Mouse (Mus musculus) lung, adult 2 months (tissue): ENCODE measurements around the gene Dntt. TPM values are rescaled to one million over a fixed set of nuclear protein-coding genes. Genes with fewer than 3 reads are reported as not detected.

Experiments
- DNase-seq: peaks from one replicate; pipeline ENCODE4 v3.0.0; 2022
- H3K4me1 ChIP-seq: fragments of 200-500 bp; 2 replicates; pipeline ENCODE4 v1.6.1; 2011; ENCODE audit warnings: low read length; ENCODE audit not compliant: control insufficient read depth, insufficient read depth
- H3K4me3 ChIP-seq: fragments of 200-500 bp; replicated peaks from 2 replicates; pipeline ENCODE3; 2011; ENCODE audit warnings: low read depth, mild to moderate bottlenecking, control low read depth, low read length; ENCODE audit errors: extremely low read depth
- CTCF ChIP-seq: fragments of 200-500 bp; IDR thresholded peaks from 2 replicates; pipeline ENCODE4 v1.5.1; 2011; ENCODE audit warnings: mild to moderate bottlenecking, low read length, control low read depth; ENCODE audit not compliant: insufficient read depth
- POLR2A ChIP-seq: fragments of 200-500 bp; IDR thresholded peaks from 2 replicates; pipeline ENCODE4 v1.6.1; 2011; ENCODE audit warnings: low read depth, mild to moderate bottlenecking, control low read depth, low read length, borderline replicate concordance; ENCODE audit errors: extremely low read depth
- WGBS: fragments of 180-500 bp; shearing (Covaris S2); methylation state at CpG from one replicate; pipeline ENCODE4 v1.1.7; 2018; 5-methylcytosine and 5-hydroxymethylcytosine counted together
- polyA plus RNA-seq: library from polyadenylated mRNA; depleted of rRNA; stranded (reverse); fragments of >200 nt; gene quantifications from 2 replicates; pipeline ENCODE4 v1.2.3, GENCODE M21; 2012

Dntt gene
- polyA plus RNA-seq, 1 experiment = 0.11 TPM

GRCm38 (mm10) chr19:41027601-41028000 is 1.5 kb upstream of the Dntt start:
- DNase-seq = no peak
- WGBS = 86% methylated on average over 9 of the region's 9 CpGs
- TF ChIP-seq POLR2A = no peak
- no peak for TF ChIP-seq CTCF
- Histone ChIP-seq H3K4me3 (no peak overlapping the region), H3K4me1 (no peaks in the 10 kb centered on the region)

DNA sequence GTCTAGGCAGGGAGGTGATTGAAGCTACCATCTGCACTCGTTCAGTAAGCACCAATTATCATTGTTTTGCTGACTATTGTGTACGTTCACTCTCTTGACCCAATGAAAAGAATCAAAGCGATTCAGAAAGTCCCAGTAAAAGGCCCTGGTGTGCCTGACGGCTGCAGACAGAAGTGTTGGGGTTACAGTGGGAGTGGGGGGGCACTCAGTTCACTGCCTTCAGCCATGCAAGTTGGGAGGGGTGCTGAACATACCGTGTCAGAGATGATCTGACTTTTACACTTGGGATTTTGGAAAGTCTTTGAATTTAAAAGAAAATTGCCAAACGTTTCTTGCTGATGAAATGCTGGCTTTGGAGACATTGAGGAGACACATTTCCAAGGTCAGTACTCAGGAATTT is 1.1 kb downstream of the Dntt start:
- 62% methylated on average over 6 of the region's 6 CpGs for WGBS
- H3K4me3 ChIP-seq = no peak overlapping the region
- H3K4me1 ChIP-seq = no peaks in the 10 kb centered on the region
- no peak for DNase-seq
- TF ChIP-seq CTCF (no peak), POLR2A (no peak)

DNA sequence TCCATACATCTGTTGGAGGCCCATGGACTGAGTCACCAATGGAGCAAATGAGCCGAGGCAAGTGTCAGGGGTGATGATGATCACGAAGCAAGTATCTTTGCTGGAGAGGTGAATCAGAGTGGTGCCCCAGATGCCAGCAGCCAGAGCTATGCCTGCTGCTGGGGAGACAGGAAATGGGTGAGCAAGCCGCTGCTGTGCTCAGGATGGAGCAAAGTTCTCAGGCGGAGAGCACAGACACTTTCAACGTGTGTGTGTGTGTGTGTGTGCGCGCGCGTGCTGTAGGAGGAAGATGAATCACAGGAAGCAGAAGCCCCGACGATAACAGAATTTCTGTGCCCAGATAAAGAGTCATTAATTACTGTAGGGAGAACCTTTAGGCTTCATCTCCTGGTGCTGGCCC is 1.9 kb downstream of the Dntt start:
- TF ChIP-seq CTCF (no peak), POLR2A (no peak)
- no peaks in the 10 kb centered on the region for H3K4me1 ChIP-seq
- 33% methylated on average over 11 of the region's 11 CpGs for WGBS
- H3K4me3 ChIP-seq = no peak overlapping the region
- DNase-seq = no peak

- 55% methylated on average over 6 of the region's 6 CpGs for WGBS
- no peak for TF ChIP-seq POLR2A
- TF ChIP-seq CTCF = no peak
- Histone ChIP-seq H3K4me1 (no peaks in the 10 kb centered on the region), H3K4me3 (no peak overlapping the region)
- DNase-seq = no peak
Observed at GRCm38 (mm10) chr19:41031869-41032268, 2.8 kb downstream of the Dntt start.

DNA sequence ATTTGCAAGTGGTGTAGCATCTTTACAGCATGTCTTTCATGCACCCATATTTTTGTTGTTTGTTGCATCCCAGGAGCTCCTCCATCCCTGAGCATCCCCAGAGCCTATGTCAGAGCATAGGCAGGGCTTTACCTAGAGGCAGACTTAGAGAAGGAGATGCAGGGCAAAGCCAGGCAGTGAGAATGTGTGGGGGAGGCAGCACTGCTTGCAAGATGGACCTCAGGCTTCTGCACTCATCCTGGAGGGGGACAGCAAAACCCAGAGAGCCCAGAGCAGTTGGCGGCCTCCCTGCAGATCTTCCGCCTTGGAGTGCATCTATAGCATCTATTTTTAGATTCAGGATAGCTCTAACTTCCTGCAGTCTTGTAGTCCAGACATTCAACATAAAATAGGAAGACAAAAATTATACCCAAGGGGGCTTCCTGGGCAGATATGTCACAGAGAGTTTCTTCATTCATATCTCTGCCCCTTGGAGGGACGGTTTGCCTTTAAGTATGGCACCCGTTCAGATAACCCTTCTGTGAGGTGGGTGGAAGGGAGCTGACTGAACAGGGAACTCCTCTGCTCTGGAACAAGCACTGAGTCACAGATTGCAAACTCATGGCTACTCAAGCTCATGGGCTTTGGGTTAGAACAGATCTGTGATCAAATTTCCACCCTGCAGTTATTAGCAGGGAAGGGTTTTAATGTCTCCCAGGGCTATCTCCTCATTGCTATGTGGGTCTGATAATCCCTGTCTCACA is 6.9 kb downstream of the Dntt start:
- TF ChIP-seq CTCF (no peak), POLR2A (no peak)
- DNase-seq = no peak
- H3K4me3 ChIP-seq = no peak overlapping the region
- H3K4me1 ChIP-seq = no peaks in the 10 kb centered on the region
- WGBS = 40% methylated on average over 4 of the region's 4 CpGs

DNA sequence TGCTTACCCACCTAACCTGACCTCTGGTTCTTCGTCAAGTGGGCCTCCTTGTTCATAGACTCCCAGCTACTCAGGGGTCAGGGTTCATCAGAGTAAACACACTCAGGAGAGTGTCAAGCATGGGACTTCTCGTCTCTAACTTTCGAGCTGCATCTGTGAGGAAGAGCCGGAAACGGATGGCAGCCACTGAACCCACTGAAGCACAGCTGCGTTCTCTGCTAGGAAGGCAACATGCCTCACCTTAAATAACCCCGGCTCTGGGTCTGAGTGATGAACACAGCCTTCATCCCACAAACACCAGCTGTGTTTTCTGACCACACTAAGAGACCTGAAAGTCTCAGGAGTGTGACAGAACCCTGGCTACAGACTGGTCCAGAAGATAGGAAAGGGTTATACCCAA is 10.0 kb downstream of the Dntt start:
- H3K4me1 ChIP-seq = no peaks in the 10 kb centered on the region
- H3K4me3 ChIP-seq = no peak overlapping the region
- no peak for DNase-seq
- 53% methylated on average over 7 of the region's 7 CpGs for whole genome bisulfite sequencing
- TF ChIP-seq POLR2A = no peak

- WGBS = 33% methylated on average over 10 of the region's 10 CpGs
Observed at GRCm38 (mm10) chr19:41045091-41045770, 16.2 kb downstream of the Dntt start.

GRCm38 (mm10) chr19:41047437-41048186 is 18.5 kb downstream of the Dntt start:
- 80% methylated on average over 9 of the region's 9 CpGs for WGBS
- TF ChIP-seq POLR2A (no peak), CTCF (no peak)
- no peak for DNase-seq

More at GRCm38 (mm10) chr19:41045091-41045770, 16.2 kb downstream of the Dntt start:
- no peak for DNase-seq
- H3K4me1 ChIP-seq = no peaks in the 10 kb centered on the region
- TF ChIP-seq CTCF = no peak
- no peak for TF ChIP-seq POLR2A
- no peak overlapping the region for H3K4me3 ChIP-seq

DNA sequence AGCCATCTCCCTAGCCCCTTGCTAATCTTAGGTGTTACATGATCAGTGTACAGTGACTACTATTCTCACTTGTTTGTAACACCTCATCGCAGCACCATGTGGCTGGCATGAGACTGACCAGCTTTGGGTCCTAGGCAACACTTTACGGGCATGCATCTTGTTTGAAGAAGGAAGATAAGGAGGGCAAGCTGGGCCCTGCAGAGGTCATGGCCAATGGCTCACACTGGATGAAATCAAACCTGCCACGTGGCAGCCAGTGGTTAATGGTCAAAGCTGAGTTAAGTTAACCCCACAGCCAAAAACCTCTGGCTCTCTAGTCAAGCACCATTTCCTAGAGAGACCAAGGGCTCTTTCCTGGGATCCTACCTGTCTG is 19.1 kb downstream of the Dntt start:
- TF ChIP-seq CTCF (no peak), POLR2A (no peak)
- WGBS = 55% methylated on average over 3 of the region's 3 CpGs
- Histone ChIP-seq H3K4me1 (no peaks in the 10 kb centered on the region), H3K4me3 (no peak overlapping the region)
- no peak for DNase-seq

More at GRCm38 (mm10) chr19:41047437-41048186, 18.5 kb downstream of the Dntt start:
- no peaks in the 10 kb centered on the region for H3K4me1 ChIP-seq
- H3K4me3 ChIP-seq = no peak overlapping the region
